Comparison of ENCODE assay signal across 8 mouse cellular contexts in the genomic region with DNA sequence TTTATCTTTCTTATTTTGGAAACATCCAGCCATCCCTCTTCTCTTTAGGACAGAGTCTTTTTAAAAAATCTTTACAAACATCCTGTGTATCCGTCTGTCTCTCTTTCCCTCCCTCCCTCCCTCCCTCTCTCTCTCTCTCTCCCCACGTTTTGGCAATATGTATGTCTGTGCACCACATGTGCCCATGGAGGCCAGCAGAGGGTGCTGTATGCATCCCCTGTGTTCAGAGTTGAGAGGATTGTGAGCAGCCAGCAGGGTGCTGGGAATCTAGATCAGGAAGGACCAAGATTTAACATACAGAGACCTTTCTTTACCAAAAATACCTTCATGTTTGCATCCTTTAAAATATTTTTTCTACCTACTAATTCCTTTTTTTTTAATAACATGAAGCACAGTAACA. TPM values are rescaled to one million over a fixed set of nuclear protein-coding genes. Genes with fewer than 3 reads are reported as not detected.
A peak's percentile ranks its signal among the peaks of the same experiment; 100 is the strongest.
DNase-seq lines count a peak whose midpoint lies in the region; ATAC-seq and TF ChIP-seq lines count a peak whose summit lies in the region.

No protein-coding gene starts in this region.

- WGBS in forebrain, embryonic 15.5 days, result 4% methylated on average over 2 of the region's 2 CpGs
- WGBS in lung, adult 2 months, result 0% methylated on average over 2 of the region's 2 CpGs
- 12% methylated on average over 2 of the region's 2 CpGs for WGBS in neural tube, embryonic 15.5 days

- no peak for ATAC-seq in forebrain, embryonic 15.5 days (replicated peaks)
- ATAC-seq in inflammation-experienced regulatory T-cells, adult 6 months, result peak; percentile 67
- no peak for ATAC-seq in neural tube, embryonic 15.5 days (ENCODE audit: low FRiP score)

- peaks cover 19% of the 10 kb centered on the region for H3K4me1 ChIP-seq in forebrain, embryonic 15.5 days
- no peaks in the 10 kb centered on the region for H3K4me1 ChIP-seq in lung, adult 2 months (ENCODE audit: control insufficient read depth, insufficient read depth, low read length)
- peaks cover 21% of the 10 kb centered on the region for H3K4me1 ChIP-seq in neural tube, embryonic 15.5 days

- peak; percentile 48 for DNase-seq in urinary bladder, postnatal 14 days (ENCODE audit: low spot score)
- DNase-seq in urinary bladder, postnatal 4 days (ENCODE audit: low spot score in 2 of 2), result no peak
- peak; percentile 64 for DNase-seq in cerebellum, adult 11-12 months
- DNase-seq in lung, adult 2 months, result peak; percentile 18
- no peak for DNase-seq in frontal cortex, postnatal 14 days (ENCODE audit: low spot score in 2 of 2)

- H3K36me3 ChIP-seq in forebrain, embryonic 15.5 days, result no peaks in the 10 kb centered on the region
- H3K36me3 ChIP-seq in neural tube, embryonic 15.5 days, result no peaks in the 10 kb centered on the region

- peak overlapping the region; percentile 77 for H3K4me3 ChIP-seq in forebrain, embryonic 15.5 days
- H3K4me3 ChIP-seq in lung, adult 2 months (replicated peaks; ENCODE audit: extremely low read depth, low read depth, low read length), result no peak overlapping the region
- no peak overlapping the region; the same call in 1 of the 2 replicates for H3K4me3 ChIP-seq in neural tube, embryonic 15.5 days (replicated peaks)

- TF ChIP-seq CTCF in lung, adult 2 months (IDR thresholded peaks at IDR 0.05; ENCODE audit: insufficient read depth, low read length), result peak; percentile 66

- peak overlapping the region; percentile 86; the same call in 1 of the 2 replicates for H3K4me2 ChIP-seq in forebrain, embryonic 15.5 days (replicated peaks)
- peak overlapping the region; percentile 82 for H3K4me2 ChIP-seq in neural tube, embryonic 15.5 days

- TF ChIP-seq POLR2A in lung, adult 2 months (IDR thresholded peaks at IDR 0.05; ENCODE audit: borderline replicate concordance, extremely low read depth, low read depth, low read length), result no peak

- no peaks in the 10 kb centered on the region for H3K9me3 ChIP-seq in forebrain, embryonic 15.5 days
- no peaks in the 10 kb centered on the region for H3K9me3 ChIP-seq in neural tube, embryonic 15.5 days (replicated peaks)

- H3K27me3 ChIP-seq in forebrain, embryonic 15.5 days, result no peaks in the 10 kb centered on the region
- no peaks in the 10 kb centered on the region for H3K27me3 ChIP-seq in neural tube, embryonic 15.5 days (replicated peaks)

- H3K27ac ChIP-seq in forebrain, embryonic 15.5 days (replicated peaks), result no peak overlapping the region
- no peak overlapping the region for H3K27ac ChIP-seq in neural tube, embryonic 15.5 days (replicated peaks)

- no peak overlapping the region for H3K9ac ChIP-seq in forebrain, embryonic 15.5 days (replicated peaks)
- no peak overlapping the region for H3K9ac ChIP-seq in neural tube, embryonic 15.5 days (replicated peaks)

RNA-seq across cellular contexts. Expression of a gene that starts 7.5 kb away (rescaled TPM):
- 205 and 208 TPM in 2 replicates for polyA plus RNA-seq in forebrain, embryonic 15.5 days (2015; fragmentation: Nextera tagmentation; extraction: Ambion mirVana)
- polyA plus RNA-seq in inflammation-experienced regulatory T-cells, adult 6 months (2017; shearing (Covaris generic)), result 10 to 100 TPM; 75.3 to 89.0 (median 88.4) TPM
- 12.3 and 17.7 TPM in 2 replicates for polyA plus RNA-seq in lung, adult 2 months (2012; rRNA removed)
- polyA plus RNA-seq in neural tube, embryonic 15.5 days (2015; fragmentation: Nextera tagmentation; extraction: Ambion mirVana), result 194 and 195 TPM in 2 replicates

RNA-seq across cellular contexts. Expression of a gene that starts 7.9 kb away (rescaled TPM):
- polyA plus RNA-seq in forebrain, embryonic 15.5 days (2015; fragmentation: Nextera tagmentation; extraction: Ambion mirVana), result 54.0 and 58.4 TPM in 2 replicates
- polyA plus RNA-seq in inflammation-experienced regulatory T-cells, adult 6 months (2017; shearing (Covaris generic)), result 1 to 10 TPM; 6.3 to 8.8 (median 7.6) TPM
- polyA plus RNA-seq in lung, adult 2 months (2012; rRNA removed), result 18.5 and 19.0 TPM in 2 replicates
- polyA plus RNA-seq in neural tube, embryonic 15.5 days (2015; fragmentation: Nextera tagmentation; extraction: Ambion mirVana), result 71.6 and 84.2 TPM in 2 replicates

RNA-seq across cellular contexts. Expression of a gene that starts 37.3 kb away (rescaled TPM):
- polyA plus RNA-seq in forebrain, embryonic 15.5 days (2015; fragmentation: Nextera tagmentation; extraction: Ambion mirVana), result 44.6 and 45.9 TPM in 2 replicates
- 10 to 100 TPM; 19.6 to 30.6 (median 23.2) TPM for polyA plus RNA-seq in inflammation-experienced regulatory T-cells, adult 6 months (2017; shearing (Covaris generic))
- 58.9 and 59.6 TPM in 2 replicates for polyA plus RNA-seq in lung, adult 2 months (2012; rRNA removed)
- polyA plus RNA-seq in neural tube, embryonic 15.5 days (2015; fragmentation: Nextera tagmentation; extraction: Ambion mirVana), result 41.8 TPM in 2 replicates

RNA-seq across cellular contexts. Expression of a gene that starts 59.7 kb away (rescaled TPM):
- polyA plus RNA-seq in forebrain, embryonic 15.5 days (2015; fragmentation: Nextera tagmentation; extraction: Ambion mirVana), result 3.6 and 4.0 TPM in 2 replicates
- under 1 TPM in 1 of 3 experiments, not detected in 2; 0.51 TPM for polyA plus RNA-seq in inflammation-experienced regulatory T-cells, adult 6 months (2017; shearing (Covaris generic))
- 2.0 and 2.9 TPM in 2 replicates for polyA plus RNA-seq in lung, adult 2 months (2012; rRNA removed)
- polyA plus RNA-seq in neural tube, embryonic 15.5 days (2015; fragmentation: Nextera tagmentation; extraction: Ambion mirVana), result 17.2 and 19.6 TPM in 2 replicates

Comparison
In these comparisons a context has a peak if more than half of its experiments do, and no peak if none do; other contexts are left out.
1. DNase-seq: peak in urinary bladder, postnatal 14 days (single experiment), cerebellum, adult 11-12 months (single experiment) and lung, adult 2 months (single experiment); none in urinary bladder, postnatal 4 days (0 of 2) and frontal cortex, postnatal 14 days (0 of 2).